Mouse (Mus musculus): ENCODE results near the gene Olfr1418.
"Not testable (repeated sequence)": the region's sequence is repeated elsewhere in the genome, so short reads cannot be mapped to it uniquely, and the experiment has no call there.

Gene Olfr1418

GRCm38 (mm10) chr19:11860966-11861365 lies at the start of gene Olfr1418:
Gene Olfr1418, minus strand, starts transcription at chr19:11861066.
- no peak for DNase-seq (ENCODE audit: low spot score)

DNA sequence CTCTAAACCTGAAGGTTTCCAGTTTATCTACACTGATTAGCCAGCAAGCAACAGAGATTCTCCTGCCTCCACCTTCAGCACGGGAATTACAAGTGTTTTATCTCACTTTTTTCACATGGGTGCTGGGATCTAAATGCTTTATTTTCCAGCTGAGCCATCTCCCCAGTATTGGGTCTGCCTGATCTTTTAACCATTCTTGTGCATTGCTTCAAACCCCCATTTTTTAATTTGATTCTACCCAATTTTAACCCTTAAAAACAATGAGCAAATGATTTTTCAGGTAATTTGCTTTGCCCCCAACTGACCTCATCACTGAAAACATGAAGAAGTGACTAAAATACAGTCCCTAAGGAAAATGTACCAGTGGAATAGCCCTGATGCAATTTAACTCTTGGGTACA lies 25.4 kb upstream of the Olfr1418 start, which contains the start of gene Olfr1420:
Olfr1420 (plus strand) TSS at position 301 of the 400 bp plus-strand sequence.
- no peak for DNase-seq (ENCODE audit: low spot score)

DNA sequence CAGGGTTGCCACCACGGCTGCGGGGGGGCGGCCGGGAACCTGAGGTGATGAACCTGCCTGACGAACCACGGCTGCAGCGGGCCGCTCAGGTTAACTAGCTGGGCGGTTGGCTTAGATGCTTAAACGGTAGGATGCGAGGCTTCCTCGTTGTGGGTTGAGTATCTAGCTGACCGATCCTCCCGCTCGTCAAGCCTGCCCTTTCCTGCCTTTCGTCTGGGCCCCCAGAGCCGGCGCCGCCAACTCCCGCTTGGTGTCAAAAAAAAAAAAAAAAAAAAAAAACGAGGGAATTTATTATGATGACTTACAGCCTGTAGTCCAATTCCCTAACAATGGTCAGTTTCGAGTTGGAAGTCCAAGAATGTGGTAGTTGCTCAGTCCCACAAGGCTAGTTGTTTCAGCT lies 17.5 kb upstream of the Olfr1418 start:
- not testable (repeated sequence) for DNase-seq (ENCODE audit: low spot score)

- DNase-seq (ENCODE audit: low spot score): no peak
Measured at GRCm38 (mm10) chr19:11875006-11875405, 14.1 kb upstream of the Olfr1418 start, which contains the start of gene Olfr1419. Gene Olfr1419, minus strand, starts transcription at chr19:11875106.

- no peak for DNase-seq (ENCODE audit: low spot score)
Measured at GRCm38 (mm10) chr19:11867837-11868236, 7.0 kb upstream of the Olfr1418 start.

DNA sequence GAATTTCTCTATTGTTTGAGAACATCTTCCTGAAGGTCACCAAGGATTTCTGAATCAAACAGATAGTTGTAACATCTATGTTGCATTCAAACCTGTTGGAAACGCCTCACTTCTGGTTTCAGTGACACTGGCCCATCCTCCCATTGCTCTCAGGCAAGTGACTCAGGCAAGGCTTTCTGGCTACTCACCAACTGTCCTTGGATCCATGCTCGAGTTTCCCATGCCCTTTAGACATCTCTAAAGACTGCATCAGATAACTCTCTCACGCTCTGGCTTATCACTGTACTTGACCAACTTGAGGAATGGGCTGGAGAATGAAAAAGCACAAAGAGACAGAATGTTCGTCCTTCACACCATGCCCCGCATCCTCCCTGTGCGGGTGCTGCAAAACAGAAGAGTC lies 4.4 kb downstream of the Olfr1418 start:
- DNase-seq (ENCODE audit: low spot score): no peak

GRCm38 (mm10) chr19:11854821-11855220 lies 6.0 kb downstream of the Olfr1418 start:
- DNase-seq (ENCODE audit: low spot score): no peak

- no peak for DNase-seq (ENCODE audit: low spot score)
Measured at GRCm38 (mm10) chr19:11852652-11853051, 8.2 kb downstream of the Olfr1418 start.

GRCm38 (mm10) chr19:11846333-11846732 lies 14.5 kb downstream of the Olfr1418 start:
- no peak for DNase-seq (ENCODE audit: low spot score)

DNA sequence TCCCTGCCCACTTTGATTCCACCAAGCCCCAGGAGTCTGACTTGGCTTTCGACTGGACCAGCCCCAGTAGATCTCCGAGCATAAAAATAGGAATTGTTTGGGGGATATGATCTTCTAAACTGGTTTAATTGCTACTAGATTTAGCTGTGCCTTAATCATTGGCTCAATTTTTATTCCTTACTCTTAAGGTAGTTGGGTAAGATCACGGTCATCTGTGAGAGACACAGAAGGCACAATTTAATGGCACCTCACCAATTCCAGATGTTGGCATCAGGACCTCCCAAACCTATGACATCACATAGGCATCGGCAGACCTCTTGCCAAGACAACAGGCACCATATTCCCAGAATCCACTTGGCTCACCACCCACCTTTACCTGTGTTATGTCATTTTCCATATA lies 21.7 kb downstream of the Olfr1418 start, which contains the start of gene Olfr1417:
Olfr1417 (minus strand) TSS at position 101 of the 400 bp plus-strand sequence.
- no peak for DNase-seq (ENCODE audit: low spot score)

DNA sequence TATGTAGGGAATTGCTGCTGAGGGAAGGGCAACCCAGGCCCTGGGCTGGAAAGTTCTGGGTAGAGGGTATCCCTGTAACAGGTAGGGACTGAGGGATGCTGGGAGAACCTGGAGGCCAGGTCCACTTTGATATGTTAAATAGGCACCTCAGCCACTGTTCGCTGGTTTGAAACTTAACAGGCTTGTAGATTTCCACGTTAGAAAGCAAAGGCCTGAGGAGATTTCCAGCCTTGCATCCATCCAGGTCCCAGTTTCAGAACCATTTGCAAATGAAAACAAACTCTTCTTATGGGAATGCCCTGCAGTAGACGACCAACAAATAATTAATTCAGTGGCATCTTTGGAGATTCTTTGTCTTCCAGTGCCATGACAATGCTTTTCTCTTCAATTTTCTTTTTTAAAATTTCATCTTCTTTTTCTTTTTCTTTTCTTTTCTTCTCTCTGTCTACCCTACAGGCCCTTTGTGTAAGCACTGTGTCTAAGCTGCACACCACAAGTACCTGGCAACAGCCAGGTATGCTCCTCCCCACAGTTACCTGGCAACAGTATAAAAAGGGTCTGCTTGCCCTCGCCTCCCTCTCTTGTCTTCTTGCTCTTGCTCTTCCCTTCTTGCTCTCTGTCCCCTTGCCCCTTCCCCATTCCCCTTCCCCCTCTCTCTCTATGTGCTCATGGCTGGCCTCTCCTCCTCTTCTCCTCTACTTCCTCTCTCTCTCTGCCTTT lies 37.4 kb downstream of the Olfr1418 start:
- no peak for DNase-seq (ENCODE audit: low spot score)

- DNase-seq (ENCODE audit: low spot score): no peak
Measured at GRCm38 (mm10) chr19:11820211-11820610, 40.7 kb downstream of the Olfr1418 start.

GRCm38 (mm10) chr19:11819800-11820199 lies 41.1 kb downstream of the Olfr1418 start:
- no peak for DNase-seq (ENCODE audit: low spot score)

DNA sequence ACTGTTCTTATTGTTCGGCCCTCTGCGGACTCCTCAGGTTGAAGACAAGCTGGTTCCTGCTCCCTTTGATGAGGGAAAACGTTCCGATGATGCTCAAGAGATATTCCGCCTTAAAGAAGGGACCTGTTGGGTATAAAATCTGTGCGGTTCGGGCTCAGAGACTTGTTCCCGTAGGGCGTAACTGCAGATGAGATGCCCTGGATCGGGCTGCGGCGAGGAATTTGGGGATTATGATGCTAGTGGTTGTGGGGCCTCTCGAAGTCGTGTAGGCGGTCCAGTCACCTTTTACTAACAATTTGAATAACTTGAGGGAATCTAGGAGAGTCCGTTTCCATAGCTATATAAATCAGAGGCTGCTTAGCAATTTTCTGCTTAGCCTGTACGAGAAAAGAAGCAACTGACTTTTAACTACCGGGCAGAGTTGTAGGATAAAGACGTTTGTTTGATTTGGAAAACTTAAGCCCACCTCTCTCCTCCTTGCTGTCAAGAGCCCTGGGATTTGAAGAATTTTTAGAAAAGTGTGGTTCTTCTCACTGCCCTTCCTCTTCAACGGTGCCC lies 41.6 kb downstream of the Olfr1418 start, which contains the start of gene Stx3:
Stx3 (minus strand) TSS at position 261 of the 558 bp plus-strand sequence.
- no peak for DNase-seq (ENCODE audit: low spot score)

GRCm38 (mm10) chr19:11818199-11819142 lies 42.4 kb downstream of the Olfr1418 start:
- DNase-seq (ENCODE audit: low spot score): no peak

GRCm38 (mm10) chr19:11817586-11817985 lies 43.3 kb downstream of the Olfr1418 start:
- no peak for DNase-seq (ENCODE audit: low spot score)

GRCm38 (mm10) chr19:11816706-11817105 lies 44.2 kb downstream of the Olfr1418 start:
- no peak for DNase-seq (ENCODE audit: low spot score)

DNA sequence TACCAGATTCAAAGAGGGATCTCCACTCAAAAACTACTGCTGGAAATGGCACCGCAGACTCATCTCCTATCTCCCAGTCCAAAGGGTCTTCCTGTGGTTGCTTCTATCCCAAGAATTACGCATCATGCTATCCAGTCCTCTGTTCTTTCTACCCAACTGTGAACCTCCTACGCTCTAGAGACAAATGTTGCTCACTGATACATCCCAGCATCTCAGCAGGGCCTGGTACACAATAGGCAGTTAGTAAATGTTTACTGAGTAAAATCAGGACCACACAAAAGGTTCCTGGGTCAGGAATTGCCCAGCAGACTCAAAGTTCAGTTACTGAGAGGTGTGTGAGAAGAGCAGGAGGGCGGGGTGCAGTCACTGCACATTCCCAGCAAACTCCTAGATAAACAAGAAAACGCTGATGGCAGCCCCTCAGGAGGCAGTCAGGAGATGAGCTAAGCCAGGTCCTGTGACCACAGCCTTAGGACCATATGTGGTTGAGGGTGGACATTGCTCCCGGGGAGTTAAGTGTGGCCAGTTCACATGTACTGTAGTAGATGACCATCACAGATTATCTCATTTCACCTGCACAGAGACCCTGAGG lies 46.0 kb downstream of the Olfr1418 start:
- DNase-seq (ENCODE audit: low spot score): no peak

DNA sequence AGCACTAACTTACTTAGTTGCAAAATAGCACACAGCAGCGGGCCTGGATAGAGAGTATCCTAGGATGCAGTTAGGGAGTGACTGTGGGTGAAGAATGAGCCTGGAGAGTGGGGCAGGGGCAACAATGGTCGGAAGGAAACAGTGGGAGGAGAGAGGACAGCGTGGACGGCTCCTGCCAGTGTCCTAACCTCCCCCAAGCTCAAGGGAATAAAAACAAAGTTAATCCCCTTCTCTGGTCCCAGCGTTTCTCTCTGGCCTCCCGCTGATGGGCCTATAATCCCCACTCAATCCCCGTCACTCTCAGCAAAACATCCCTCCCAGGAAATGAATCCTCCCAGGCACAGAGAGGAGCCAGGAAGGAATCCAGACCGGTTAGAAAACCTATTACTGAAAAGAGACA lies 47.2 kb downstream of the Olfr1418 start:
- no peak for DNase-seq (ENCODE audit: low spot score)

DNA sequence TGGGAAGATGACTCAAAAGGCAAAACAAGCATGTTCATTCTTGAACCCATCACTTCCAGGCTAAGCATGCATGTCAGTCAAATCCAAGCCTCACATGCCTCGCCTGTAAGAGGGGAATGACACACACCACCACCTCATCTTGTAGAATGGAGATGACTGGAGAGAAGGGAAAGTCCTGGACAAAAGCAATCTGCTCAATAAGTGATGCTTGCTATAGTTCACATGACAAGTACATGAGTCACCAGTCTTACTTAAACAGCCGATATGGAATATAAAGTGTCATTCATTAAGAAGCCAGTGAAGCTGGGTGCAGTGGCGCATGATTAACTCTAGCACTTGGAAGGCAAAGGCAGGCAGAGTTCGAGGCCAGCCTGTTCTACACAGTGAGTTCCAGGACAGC lies 47.7 kb downstream of the Olfr1418 start:
- DNase-seq (ENCODE audit: low spot score): no peak

DNA sequence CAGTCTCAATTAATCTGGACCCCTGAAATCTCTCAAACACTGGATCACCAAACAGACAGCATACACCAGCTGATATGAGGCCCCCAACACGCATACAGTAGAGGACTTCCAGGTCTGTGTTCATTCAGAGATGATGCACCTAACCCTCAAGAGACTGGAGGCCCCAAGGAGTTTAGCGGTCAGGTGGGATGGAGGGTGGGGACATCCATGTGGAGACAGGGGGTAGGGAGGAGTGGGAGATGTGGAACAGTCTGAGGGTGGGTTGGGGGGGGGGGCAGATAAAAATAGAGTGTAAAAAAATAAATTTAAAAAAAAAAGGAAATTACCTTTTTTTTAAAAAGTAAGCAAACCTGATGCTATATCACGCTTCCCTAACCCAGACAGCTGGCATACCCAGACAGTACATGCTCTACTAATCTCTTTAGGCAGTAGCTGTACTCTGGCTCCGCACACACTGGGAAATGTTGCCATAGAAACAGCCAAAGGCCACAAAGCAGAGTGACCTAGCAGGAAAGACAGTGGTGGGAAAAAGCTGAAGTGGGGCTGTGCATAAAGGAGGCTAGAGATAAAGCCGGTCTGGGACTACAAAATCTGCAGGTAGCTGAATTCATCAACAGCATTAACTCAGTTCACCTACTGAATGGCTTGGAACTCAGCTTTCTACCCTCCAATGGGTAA lies 49.0 kb downstream of the Olfr1418 start:
- DNase-seq (ENCODE audit: low spot score): no peak
